Mouse (Mus musculus): Measurements from ENCODE around the gene Iqsec1. TPM values are rescaled to one million over a fixed set of nuclear protein-coding genes. Genes with fewer than 3 reads are reported as not detected.

The Iqsec1 gene
- polyA plus RNA-seq, 1 experiment from 2014 or later: 11.6 TPM

DNA sequence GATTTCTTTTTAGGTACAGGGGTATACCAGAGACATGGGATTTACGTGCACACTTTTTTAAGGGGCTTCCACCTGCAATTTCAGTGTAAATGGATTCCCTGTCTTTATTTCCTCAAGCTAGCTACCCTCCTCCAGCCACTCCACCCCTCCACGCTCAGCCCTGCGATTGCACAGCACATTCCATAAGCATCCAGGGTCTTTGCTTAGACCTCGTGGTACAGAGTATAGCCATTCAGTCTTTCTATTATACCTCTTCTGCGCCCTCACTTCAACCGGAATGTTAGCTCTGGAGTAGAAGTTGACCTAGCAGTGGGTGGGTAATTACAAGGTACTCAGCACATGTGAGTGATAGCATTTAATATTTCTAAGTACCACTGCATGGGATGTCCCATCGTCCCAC, 13.1 kb upstream of the Iqsec1 start:
- 43% methylated on average over 7 of the region's 7 CpGs for WGBS
- Histone ChIP-seq H3K27ac (no peak overlapping the region), H3K9ac (no peak overlapping the region), H3K4me2 (no peak overlapping the region), H3K9me3 (no peaks in the 10 kb centered on the region), H3K27me3 (no peaks in the 10 kb centered on the region), H3K4me3 (no peak overlapping the region), H3K36me3 (no peaks in the 10 kb centered on the region), H3K4me1 (peaks cover 8% of the 10 kb centered on the region)
- ATAC-seq (ENCODE audit: insufficient number of reproducible peaks, low FRiP score, low TSS enrichment, low read depth): no peak

GRCm38 (mm10) chr6:91000819-91001525, 12.5 kb upstream of the Iqsec1 start:
- Histone ChIP-seq H3K9ac (no peak overlapping the region), H3K9me3 (no peaks in the 10 kb centered on the region), H3K36me3 (no peaks in the 10 kb centered on the region), H3K27me3 (no peaks in the 10 kb centered on the region), H3K4me1 (peaks cover 8% of the 10 kb centered on the region), H3K4me2 (no peak overlapping the region), H3K27ac (no peak overlapping the region; the same call in 1 of the 2 replicates), H3K4me3 (no peak overlapping the region)
- no peak for ATAC-seq (ENCODE audit: insufficient number of reproducible peaks, low FRiP score, low TSS enrichment, low read depth)
- 19% methylated on average over 15 of the region's 15 CpGs for WGBS

- WGBS: 88% methylated on average over 4 of the region's 4 CpGs
- H3K4me3 ChIP-seq: no peak overlapping the region
- H3K36me3 ChIP-seq: no peaks in the 10 kb centered on the region
- no peak overlapping the region for H3K27ac ChIP-seq
- H3K9ac ChIP-seq: no peak overlapping the region
- no peak for ATAC-seq (ENCODE audit: insufficient number of reproducible peaks, low FRiP score, low TSS enrichment, low read depth)
- H3K27me3 ChIP-seq: no peaks in the 10 kb centered on the region
- H3K9me3 ChIP-seq: no peaks in the 10 kb centered on the region
- H3K4me1 ChIP-seq: peaks cover 8% of the 10 kb centered on the region
- no peak overlapping the region for H3K4me2 ChIP-seq
Measured at GRCm38 (mm10) chr6:90999176-90999575, 10.7 kb upstream of the Iqsec1 start.

DNA sequence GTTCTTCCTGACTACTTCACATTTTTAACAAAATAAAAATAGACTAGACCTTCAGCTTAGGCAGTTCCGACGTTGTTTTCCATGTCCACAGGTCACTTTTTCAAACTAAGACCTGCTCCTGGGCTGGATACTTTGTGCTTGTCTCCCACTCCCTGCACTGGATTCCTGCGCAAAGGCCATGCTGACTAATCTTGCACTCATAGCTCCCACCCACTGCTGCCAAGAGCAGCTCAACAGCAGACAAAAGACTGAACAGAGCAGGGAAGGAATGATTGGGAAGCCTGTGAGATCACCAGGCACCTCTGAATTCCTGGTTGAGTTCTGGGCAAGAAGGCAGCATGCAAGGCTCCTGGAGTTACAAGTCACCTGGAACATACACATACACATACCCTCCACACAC, 8.5 kb upstream of the Iqsec1 start:
- Histone ChIP-seq H3K27me3 (no peaks in the 10 kb centered on the region), H3K9me3 (no peaks in the 10 kb centered on the region), H3K36me3 (no peaks in the 10 kb centered on the region), H3K4me2 (no peak overlapping the region), H3K9ac (no peak overlapping the region), H3K27ac (no peak overlapping the region), H3K4me1 (peaks cover 8% of the 10 kb centered on the region), H3K4me3 (no peak overlapping the region)
- WGBS: 97% methylated on average over 3 of the region's 3 CpGs
- ATAC-seq (ENCODE audit: insufficient number of reproducible peaks, low FRiP score, low TSS enrichment, low read depth): no peak

DNA sequence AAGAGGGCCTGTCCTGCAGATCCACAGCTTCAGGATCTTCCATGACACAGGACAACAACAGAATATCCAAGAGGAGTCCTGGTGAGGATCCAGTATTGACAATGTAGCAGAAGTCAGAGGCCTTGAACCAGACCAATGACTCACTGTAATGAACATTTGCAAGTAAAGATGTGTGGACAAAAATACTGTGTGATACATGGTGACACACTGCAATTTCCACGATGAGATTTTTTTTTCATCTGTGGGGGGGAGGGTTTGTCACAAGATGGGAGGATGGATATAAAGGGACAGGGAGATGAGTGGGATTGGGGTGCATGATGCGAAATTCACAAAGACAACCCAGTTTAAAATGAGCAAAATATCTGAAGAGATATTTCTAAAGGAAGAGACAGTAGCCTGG, 7.7 kb upstream of the Iqsec1 start:
- Histone ChIP-seq H3K9me3 (no peaks in the 10 kb centered on the region), H3K4me2 (no peak overlapping the region), H3K4me1 (peaks cover 7% of the 10 kb centered on the region), H3K36me3 (no peaks in the 10 kb centered on the region), H3K9ac (no peak overlapping the region), H3K27ac (no peak overlapping the region), H3K27me3 (no peaks in the 10 kb centered on the region), H3K4me3 (no peak overlapping the region)
- ATAC-seq (ENCODE audit: insufficient number of reproducible peaks, low FRiP score, low TSS enrichment, low read depth): no peak
- WGBS: 89% methylated on average over 2 of the region's 2 CpGs

DNA sequence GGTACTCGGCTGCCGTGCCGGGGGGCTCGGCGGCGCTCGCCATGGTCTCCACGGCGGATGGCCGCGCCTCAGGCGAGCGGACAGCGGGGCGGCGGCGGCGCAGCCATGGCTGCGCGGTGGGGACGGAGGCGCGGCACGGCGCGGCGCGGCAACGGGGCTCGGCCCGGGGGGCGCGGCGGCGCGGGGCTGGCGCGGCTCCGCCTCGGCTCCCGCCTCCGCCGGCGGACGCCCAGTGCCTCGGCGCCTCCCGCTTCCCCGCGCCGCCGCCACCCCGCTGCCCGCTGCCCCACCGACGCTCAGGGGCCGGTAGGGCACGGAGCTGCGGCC, 223 bp downstream of the Iqsec1 start:
- peak overlapping the region; percentile 74 for H3K27ac ChIP-seq
- H3K9ac ChIP-seq: peak overlapping the region; percentile 60
- H3K4me1 ChIP-seq: peaks cover 17% of the 10 kb centered on the region
- peak overlapping the region; percentile 100 for H3K4me2 ChIP-seq
- no peaks in the 10 kb centered on the region for H3K9me3 ChIP-seq
- H3K27me3 ChIP-seq: peaks cover 12% of the 10 kb centered on the region; the same call in 1 of the 2 replicates
- H3K4me3 ChIP-seq: peak overlapping the region; percentile 71
- ATAC-seq (ENCODE audit: insufficient number of reproducible peaks, low FRiP score, low TSS enrichment, low read depth): no peak
- WGBS: 0% methylated on average over 21 of the region's 59 CpGs
- no peaks in the 10 kb centered on the region for H3K36me3 ChIP-seq

- Histone ChIP-seq H3K27me3 (peaks cover 12% of the 10 kb centered on the region; the same call in 1 of the 2 replicates), H3K9me3 (no peaks in the 10 kb centered on the region), H3K27ac (peak overlapping the region; percentile 74), H3K9ac (peak overlapping the region; percentile 60), H3K36me3 (no peaks in the 10 kb centered on the region), H3K4me2 (peak overlapping the region; percentile 100), H3K4me1 (peaks cover 17% of the 10 kb centered on the region), H3K4me3 (peak overlapping the region; percentile 71)
- no peak for ATAC-seq (ENCODE audit: insufficient number of reproducible peaks, low FRiP score, low TSS enrichment, low read depth)
- under 1% methylated on average over 74 of the region's 76 CpGs for WGBS
Measured at GRCm38 (mm10) chr6:90987561-90988298, 755 bp downstream of the Iqsec1 start.

DNA sequence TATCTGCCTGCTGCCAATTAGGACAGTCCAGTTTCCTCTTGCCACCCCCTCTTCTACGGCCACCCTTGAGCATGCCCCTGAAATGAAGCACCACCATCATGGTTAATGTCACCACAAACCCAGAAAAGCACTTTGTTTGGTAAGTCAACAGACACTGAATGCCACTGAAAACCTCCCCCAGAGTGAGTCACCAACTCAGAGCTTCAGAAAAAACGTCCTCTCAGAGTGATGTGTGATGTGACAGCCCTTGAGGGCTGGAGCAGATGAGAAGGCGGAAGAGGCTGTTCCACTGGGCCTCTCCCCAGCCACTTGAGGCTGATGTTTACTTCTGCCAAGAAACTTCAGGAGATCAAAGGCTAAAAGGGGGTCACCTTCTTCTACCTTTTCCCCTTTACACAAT, 4.4 kb downstream of the Iqsec1 start:
- Histone ChIP-seq H3K36me3 (no peaks in the 10 kb centered on the region), H3K27ac (no peak overlapping the region), H3K4me2 (no peak overlapping the region), H3K27me3 (peaks cover 12% of the 10 kb centered on the region; the same call in 1 of the 2 replicates), H3K4me3 (no peak overlapping the region), H3K4me1 (peaks cover 17% of the 10 kb centered on the region), H3K9me3 (no peaks in the 10 kb centered on the region), H3K9ac (no peak overlapping the region)
- ATAC-seq (ENCODE audit: insufficient number of reproducible peaks, low FRiP score, low TSS enrichment, low read depth): no peak
- WGBS: 50% methylated on average over 3 of the region's 3 CpGs

DNA sequence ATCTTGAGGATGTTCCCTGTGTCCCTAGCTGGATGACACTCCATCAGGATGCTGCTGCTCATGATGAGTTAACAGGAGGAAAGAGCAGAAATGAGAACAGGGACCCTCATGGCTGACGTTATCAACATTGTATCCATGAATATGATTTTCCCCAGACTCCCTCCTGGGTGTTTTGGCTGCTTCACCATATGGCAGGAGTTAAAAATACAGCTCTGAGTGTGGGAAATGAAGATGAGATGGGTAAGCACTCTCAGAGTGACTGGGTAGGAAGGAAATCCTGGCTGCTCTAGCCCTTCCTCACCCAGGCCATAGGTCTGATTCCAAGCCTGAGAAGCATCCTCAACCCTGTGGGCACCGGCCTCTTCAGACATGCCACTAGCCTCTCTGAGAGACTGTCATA, 14.2 kb downstream of the Iqsec1 start:
- Histone ChIP-seq H3K4me1 (peaks cover 6% of the 10 kb centered on the region; the same call in 1 of the 2 replicates), H3K9me3 (no peaks in the 10 kb centered on the region), H3K27ac (no peak overlapping the region), H3K36me3 (no peaks in the 10 kb centered on the region), H3K4me2 (no peak overlapping the region), H3K9ac (no peak overlapping the region), H3K4me3 (no peak overlapping the region), H3K27me3 (no peaks in the 10 kb centered on the region)
- WGBS: 76% methylated on average over 2 of the region's 2 CpGs
- ATAC-seq (ENCODE audit: insufficient number of reproducible peaks, low FRiP score, low TSS enrichment, low read depth): no peak

DNA sequence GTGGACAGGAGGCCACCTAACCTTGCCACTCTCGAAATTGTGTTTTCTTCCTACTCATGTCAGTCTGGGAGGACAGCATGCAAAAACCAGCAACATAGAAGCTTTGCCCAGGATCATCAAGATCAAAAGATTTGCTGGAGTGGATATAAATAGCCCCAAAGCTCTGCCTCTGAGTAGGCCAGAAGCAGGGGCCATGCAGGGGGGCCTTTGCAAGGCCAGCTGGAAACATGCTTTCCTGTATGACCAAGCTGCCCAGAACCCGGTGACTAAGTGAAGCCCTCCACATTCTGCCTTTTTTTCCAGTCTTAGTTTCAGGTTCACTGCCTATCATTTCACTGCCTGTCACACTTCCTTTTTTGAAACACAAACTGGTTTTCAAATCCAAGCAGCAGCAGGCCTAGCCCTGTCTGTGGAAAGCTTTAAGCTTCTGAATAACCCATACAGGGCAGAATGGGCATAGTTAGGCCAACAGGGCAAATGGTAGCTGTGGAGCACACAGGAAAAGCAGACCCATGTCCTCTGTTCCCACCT, 19.1 kb downstream of the Iqsec1 start:
- H3K27me3 ChIP-seq: no peaks in the 10 kb centered on the region
- no peak for ATAC-seq (ENCODE audit: insufficient number of reproducible peaks, low FRiP score, low TSS enrichment, low read depth)
- peaks cover 7% of the 10 kb centered on the region; the same call in 1 of the 2 replicates for H3K4me1 ChIP-seq
- no peak overlapping the region for H3K4me2 ChIP-seq
- H3K36me3 ChIP-seq: no peaks in the 10 kb centered on the region
- H3K4me3 ChIP-seq: no peak overlapping the region
- peak overlapping the region; percentile 47; the same call in 1 of the 2 replicates for H3K27ac ChIP-seq
- H3K9ac ChIP-seq: no peak overlapping the region
- 23% methylated on average over 2 of the region's 2 CpGs for WGBS
- no peaks in the 10 kb centered on the region for H3K9me3 ChIP-seq

- 74% methylated on average over 4 of the region's 4 CpGs for WGBS
- H3K36me3 ChIP-seq: no peaks in the 10 kb centered on the region
- no peak overlapping the region for H3K4me2 ChIP-seq
- no peaks in the 10 kb centered on the region for H3K4me1 ChIP-seq
- no peak for ATAC-seq (ENCODE audit: insufficient number of reproducible peaks, low FRiP score, low TSS enrichment, low read depth)
- H3K27me3 ChIP-seq: no peaks in the 10 kb centered on the region
- H3K4me3 ChIP-seq: no peak overlapping the region
- H3K27ac ChIP-seq: no peak overlapping the region
- no peaks in the 10 kb centered on the region for H3K9me3 ChIP-seq
- H3K9ac ChIP-seq: no peak overlapping the region
Measured at GRCm38 (mm10) chr6:90953349-90953748, 35.1 kb downstream of the Iqsec1 start.

- Histone ChIP-seq H3K4me2 (no peak overlapping the region), H3K36me3 (no peaks in the 10 kb centered on the region), H3K9me3 (no peaks in the 10 kb centered on the region), H3K9ac (no peak overlapping the region), H3K27me3 (no peaks in the 10 kb centered on the region), H3K27ac (no peak overlapping the region), H3K4me1 (peaks cover 4% of the 10 kb centered on the region), H3K4me3 (no peak overlapping the region)
- no peak for ATAC-seq (ENCODE audit: insufficient number of reproducible peaks, low FRiP score, low TSS enrichment, low read depth)
- 45% methylated on average over 2 of the region's 2 CpGs for WGBS
Measured at GRCm38 (mm10) chr6:90950936-90951335, 37.5 kb downstream of the Iqsec1 start.
